Mouse (Mus musculus) 416B (cell line): ENCODE results near the gene Cwc27.

Experiments
- DNase-seq: peaks from one replicate; pipeline ENCODE4 v3.0.0; 2011; ENCODE audit warnings: low read depth

Gene Cwc27

DNA sequence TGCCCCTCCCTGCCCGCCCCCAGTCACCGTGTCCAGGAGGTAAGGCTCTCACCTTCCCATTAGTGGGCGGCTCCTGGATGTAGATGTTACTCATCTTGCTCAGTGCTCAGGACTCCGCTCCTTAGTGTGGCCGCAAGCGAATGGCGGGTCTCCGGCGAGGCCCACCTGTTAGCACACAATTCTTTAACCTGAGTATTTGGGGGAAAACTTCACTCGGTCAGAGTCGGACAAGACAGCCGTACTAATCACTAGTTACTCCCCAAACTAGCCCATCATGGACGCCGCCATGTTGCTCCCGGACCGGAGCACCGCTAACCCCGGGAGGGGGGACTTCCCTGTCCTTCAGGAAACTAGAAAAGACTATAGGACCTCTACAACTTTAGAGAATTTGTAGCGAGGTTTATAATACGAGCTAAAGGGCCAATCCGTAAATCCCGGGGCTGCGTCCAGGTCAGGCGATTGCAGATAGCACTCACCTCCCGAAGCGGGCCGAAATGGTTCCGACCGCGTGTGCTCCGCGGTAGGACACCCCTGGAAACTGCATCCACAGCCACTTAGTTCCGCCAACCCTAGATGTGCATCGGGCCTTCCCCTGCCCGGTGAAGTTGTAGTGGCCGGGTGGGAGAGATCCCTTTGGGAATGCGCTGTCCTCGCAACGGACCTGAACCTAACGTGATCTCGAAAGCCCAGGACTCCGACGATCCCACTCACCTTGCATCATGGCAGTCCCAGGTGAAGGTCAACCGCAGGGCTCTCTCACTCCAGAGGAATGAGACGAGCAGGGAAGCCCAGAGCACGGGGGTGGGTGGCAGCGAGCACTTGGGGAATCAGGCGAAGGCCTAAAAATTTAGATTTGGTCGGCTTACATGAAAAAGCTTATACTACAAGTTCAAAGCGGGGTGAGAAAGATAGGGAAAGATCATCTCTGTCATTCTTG lies at the start of gene Cwc27:
TSS of gene Cwc27 (minus strand) at position 508 of the 937 bp plus-strand sequence.
- DNase-seq = peak; percentile 92

DNA sequence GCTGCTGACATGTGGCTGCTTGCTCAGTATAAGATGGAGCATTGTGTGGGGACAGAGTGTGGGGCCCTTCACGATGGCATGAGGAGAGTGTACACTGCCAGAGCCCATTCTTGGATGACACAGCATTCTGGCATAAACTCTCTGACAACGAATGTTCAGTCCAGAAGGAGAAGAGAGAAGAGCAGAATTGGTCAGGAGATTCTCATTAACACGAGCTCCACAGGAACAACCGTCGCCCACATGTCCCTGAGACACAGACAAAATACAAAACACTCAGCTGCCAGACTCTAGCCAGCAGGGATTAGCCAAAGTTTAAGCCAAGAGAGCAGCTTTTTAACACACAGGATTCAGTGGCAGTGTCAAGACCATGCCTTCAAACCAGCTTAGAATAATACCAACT lies 49.8 kb upstream of the Cwc27 start:
- DNase-seq = no peak

DNA sequence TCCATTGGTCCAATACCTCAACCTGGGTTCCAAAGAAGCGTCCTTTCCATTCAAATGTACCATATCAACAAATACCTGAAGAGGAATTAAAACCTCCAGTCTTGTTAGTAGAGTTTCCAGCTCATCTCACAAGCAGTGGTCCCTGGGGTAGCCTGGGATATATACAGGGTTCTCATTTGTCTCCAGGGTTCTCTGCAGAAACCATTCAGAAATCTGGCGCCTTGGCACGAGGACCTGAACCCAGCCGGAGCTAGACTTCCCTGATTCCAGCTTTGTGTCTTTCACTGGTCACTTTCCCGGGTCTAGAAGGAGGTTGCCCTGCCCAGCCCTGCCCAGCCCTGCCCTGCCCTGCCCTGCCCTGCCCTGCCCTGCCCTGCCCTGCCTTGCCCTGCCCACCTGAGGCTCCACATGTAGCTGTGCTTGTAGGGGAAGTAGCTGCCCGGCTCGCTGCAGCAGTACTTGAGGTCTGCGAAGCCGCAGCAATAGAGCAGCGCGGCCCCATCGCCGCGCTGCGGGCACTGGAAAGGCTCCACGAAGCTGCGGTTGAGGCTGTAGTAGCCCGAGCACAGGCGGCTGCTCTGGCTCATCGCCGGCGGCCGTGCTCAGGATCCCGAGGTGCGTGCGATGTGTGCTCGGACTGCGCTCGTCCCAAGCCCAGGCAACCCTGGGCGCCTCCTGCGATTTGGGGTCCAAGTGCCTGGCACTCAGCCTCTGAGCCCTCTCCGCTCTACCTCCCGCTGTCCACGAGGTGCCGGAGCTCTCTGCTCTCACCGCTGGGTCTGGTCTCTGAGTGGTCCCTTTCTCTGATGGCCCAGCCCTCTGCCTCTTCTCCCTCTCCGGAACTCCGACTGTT lies 46.4 kb upstream of the Cwc27 start, which contains the start of gene Shisal2b:
TSS of gene Shisal2b (minus strand) at position 767 of the 853 bp plus-strand sequence.
- peak; percentile 81 for DNase-seq

DNA sequence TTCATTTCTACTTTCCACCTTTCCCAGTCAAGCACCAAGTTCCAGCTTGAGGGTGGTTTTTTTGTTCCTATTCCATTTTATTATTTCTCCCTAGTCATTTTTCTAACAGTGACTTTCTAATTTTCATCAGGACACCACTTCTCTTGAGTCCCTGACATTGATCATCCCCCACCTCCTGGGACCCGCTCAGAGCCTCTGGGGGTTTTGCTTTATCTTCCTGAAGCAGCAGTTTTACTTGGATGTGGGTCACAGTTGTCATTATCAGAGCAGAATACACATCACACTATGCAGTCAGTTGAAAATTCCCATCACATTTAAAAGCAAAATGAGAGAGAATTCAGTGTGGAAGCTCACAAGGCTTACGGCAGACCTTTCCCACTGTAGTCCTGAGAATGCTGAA lies 36.7 kb upstream of the Cwc27 start:
- no peak for DNase-seq

DNA sequence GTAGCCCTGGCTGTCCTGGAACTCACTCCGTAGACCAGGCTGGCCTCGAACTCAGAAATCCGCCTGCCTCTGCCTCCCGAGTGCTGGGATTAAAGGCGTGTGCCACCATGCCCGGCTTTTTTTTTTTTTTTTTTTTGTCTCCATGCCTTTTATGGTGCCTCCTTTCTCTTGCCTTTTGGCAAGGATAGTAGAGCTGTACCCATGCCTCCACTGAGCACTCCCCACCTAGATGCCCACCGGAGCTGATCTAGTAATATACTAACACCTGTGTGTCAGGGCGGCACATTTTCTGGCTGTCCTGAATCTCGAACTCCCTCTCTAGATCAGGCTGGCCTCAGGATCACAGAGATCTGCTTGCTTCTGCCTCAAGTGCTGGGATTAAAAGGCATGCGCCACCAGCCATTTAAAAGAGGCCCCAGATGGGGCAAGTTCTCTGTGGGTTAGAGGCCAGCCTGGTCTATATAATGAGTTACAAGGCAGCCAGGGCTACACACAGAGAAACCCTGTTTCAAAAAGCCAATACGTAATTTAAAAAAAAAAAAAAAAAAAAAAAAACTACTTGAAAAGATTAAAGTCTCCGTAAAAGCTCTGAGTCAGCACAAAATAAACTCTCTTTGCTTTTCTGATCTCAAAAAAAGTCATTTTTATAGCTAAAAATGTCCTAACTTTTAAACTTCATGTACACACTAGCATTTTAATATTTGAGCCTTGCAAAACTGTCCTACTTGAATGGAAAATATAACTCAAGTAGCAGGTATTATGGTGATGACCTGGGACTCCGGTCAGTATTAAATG lies 26.6 kb upstream of the Cwc27 start:
- no peak for DNase-seq

DNA sequence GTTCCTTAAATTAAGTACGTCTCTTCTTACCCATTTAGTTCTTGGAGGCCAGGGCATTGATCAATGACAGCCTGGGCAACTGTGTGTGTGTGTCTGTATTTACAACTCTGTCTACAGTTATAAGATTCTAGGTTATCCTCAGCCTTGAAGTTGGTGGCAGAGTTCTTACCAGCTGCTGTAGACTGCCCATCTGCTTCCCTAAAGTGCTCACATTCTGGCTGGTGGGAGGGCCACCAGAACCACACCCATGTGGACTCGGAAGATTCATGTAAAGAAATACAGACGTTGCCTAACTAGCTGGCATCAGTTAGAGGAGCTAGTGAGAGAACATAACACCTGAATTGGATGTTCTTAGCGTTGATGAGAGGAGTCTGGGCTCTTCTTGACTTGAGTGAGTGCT lies 25.0 kb upstream of the Cwc27 start:
- DNase-seq = no peak

DNA sequence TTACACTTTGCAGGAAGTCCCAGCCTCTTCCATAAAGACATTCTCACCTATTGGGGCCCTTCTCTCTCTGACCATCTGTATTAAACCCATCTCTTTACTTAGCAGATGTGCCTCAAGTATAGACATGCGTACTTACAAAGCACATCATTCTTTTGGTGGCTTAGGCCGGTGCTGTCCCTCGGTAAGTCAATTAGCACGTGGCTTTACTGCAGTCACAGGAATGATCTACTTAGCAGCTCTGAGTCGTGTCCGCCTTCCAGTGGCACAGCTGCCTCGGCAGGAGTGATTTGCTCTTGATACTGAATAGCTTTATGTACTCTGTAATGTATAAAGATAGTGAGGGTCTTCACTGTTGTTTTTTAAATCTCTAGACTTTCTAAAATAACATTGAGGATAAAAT lies 20.7 kb upstream of the Cwc27 start:
- DNase-seq = no peak

DNA sequence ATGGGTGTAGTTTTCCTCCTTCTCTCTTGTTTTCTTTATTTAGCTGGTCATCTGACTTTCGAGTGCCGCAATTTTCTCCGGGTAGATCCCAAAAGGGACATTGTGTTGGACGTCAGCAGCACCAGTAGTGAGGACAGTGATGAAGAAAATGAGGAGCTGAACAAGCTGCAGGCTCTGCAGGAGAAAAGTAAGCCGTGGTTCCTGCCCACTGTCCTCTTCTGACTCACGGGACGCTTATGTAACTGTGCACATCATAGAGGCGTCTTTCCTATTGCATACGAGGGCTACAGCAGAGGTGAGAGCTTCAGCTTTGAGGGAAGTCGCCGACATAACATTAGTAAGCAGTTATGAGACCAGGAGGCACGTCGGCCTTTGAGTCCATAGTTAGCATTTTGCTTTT lies 15.9 kb upstream of the Cwc27 start:
- DNase-seq = peak; percentile 15

DNA sequence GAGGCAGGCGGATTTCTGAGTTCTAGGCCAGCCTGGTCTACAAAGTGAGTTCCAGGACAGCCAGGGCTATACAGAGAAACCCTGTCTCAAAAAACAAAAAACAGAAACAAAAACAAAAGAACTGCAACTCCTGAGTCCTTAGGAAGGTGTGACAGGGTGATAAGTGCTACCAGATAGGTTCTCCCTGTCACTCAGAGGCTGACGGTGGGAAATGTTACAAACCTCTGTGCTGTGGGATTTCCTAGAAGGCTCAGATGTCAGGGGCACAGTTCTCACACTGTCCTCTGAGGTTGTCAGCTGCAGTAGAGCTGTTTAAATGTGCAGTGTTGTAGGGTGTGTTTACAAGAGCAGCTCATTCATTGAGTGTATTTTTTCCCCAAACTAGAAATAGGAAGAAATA lies 8.5 kb upstream of the Cwc27 start:
- DNase-seq = peak; percentile 12

DNA sequence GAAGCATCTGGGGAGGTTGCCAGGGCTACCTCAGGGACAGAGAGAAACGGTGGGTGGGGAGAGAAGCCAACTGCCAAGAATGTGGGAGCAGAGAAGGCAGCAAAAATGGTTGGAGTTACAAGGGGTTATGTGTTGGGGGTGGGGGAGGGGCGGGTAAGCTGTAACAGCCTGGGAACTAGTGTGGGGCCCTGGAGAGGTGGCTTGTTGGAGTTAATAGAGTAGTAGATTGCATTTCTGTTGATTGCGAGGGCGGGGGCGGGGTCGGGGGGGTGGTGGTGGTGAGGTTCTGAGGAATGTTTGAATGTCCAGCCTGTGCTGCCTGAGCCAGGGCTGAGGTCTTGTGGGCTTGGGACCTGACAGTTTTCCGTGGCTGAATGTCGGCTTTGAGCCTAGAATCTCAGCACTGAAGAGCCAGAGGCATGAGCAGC lies 5.5 kb upstream of the Cwc27 start:
- DNase-seq = no peak

DNA sequence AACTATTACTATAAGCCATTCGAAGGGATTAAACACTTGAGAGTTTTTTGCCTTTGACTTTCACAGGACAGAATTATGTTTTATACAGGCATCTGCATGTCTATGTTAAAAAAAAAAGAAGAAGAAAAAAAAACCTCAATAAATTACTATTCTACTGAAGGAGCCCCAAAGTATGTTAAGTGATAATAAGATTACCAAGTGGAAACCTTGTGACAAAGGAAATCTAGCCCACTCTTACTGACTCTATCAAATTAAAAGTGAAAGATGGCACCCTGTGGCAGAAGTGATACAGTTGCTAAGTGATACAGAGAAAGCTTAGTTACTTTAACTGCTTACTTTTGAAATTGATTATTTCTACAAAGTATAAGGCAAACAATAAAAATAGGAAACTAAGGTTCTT lies 5.0 kb upstream of the Cwc27 start:
- DNase-seq = no peak

DNA sequence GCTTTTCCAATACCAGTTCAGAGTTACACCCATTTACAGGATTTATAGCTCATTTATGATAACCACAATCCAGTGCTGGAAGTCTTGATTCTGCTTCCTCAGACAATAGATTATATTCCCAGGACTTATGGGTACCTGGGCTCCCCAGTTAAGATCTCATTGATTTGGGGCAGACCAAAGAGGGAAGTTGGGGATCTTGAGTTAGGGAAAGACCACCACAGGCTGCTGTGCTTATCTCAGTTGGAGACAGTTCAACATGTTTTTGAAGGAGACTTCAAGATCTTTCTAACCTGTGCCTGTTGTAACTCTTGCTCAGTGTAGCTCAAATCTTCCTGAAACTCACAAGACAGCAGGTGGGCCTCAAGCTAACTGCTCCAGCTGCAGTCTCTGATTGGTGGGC lies 4.2 kb upstream of the Cwc27 start:
- DNase-seq = no peak

DNA sequence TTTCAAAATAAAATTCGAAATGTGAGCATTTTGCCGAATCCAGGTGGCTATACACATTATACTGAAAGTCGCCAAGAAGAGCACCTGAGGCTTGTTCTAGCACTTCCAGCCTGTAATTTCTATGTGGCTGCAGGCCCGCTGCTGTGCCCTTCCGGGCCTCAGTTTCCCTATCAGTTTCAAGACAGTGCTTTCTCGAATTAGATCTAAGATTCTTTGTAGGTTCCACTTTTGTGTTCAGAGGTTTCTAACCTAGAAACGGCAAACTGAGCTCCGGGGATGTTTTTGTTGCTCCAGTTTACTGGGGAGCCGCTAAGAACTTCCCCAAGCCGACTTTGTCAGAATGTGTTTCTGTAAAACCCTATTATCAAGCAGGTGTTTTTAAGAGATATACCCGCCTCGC lies 754 bp upstream of the Cwc27 start:
- no peak for DNase-seq

DNA sequence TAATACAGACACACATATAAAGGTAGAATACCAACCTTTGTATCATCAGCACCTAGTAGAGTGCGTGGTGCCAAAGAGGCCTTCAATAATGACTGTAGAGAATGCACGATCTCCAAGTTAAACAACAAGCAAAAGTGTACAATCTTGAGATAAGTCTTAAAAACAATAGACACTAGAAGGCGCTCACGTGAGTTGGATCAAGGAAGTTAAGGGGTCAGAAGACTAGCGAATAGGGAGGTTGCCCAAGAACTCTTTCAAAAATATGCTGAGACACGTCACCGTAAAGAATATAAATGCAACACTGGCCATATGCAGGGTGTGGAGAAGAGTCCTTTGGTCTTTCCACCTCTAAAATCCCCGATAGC lies 690 bp downstream of the Cwc27 start:
- peak; percentile 89 for DNase-seq

DNA sequence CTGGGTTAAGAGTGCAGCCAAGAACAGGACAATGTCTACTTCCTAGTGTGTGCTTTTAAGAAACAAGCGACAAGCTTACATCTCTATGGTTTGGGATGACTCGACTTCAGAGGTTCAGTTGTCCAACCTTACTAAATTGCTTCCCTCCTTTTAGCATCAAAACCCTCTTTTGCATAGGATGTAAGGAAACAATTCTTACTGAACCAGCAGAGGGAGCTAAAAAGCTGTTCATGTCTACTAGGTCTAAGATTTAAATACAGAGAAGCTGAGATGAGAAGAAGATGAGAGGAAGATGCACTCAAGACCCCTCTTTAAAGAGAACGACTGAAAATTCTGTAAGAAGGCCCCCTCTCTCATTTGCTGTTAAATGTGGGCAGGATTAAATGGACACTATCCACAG lies 11.3 kb downstream of the Cwc27 start:
- peak; percentile 77 for DNase-seq

DNA sequence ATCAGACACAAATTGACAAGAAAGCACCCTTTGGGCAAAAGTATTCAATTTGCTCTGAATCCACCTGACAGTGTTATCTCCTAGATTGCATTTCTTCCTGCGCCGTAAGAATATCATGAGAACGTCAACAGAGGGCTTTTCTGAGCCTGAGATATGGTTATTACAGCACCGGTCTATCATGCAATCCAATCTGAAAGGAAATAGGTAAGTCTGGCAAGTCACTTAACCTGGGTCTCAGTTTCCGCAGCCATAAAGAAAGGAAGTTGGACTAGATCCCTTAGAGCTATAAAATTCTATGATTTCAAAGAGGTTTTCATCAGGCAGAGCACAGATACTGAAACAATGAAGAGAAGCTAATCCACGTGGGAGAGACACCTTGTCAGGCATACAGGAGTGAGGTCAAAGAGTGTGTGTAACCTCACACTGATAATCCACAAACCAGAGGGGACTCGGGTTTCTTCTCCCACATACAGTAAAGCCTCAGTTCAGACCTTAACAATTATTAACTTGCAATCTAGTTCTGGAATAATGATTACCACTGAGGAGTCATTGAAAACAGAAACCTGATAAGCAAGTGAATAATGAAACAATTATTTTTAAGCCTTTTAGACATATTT lies 17.3 kb downstream of the Cwc27 start:
- DNase-seq = no peak

DNA sequence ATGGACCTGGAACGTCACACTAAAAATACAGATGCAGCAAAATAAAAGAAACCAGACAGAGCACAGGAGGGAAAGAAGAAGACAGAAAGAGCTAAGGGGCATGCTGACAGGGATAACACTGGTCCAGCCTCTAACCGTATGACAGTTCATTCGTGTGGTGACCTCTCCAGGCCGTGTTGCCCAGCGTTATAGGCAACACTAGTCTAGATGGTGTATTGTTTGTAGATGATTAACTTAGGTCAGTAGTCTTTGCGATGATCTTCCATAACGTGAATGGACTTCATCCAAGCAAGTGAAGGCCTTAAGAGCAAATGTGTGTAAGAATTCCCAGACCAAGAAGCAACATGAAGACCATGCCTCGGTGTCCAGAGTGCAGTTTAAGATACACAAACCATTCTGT lies 17.9 kb downstream of the Cwc27 start:
- DNase-seq = no peak

DNA sequence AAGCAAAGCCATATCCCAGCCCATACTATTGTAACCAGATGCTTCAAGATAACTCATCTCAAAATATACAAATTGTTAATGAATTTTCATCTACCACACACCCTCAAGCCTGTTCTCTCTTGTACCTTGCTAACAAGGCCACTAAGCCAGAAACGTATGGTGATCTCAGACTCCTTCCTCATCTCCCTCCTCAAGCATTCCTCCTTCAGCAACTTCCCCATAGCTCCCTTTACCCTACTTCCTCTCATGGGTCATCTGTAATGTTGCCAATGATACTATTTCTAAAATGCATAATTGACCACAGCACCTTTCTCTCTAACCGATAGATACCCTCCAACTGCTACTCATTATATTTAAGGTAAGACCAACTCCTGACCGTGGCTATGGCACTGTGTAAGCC lies 22.5 kb downstream of the Cwc27 start:
- DNase-seq = peak; percentile 5

DNA sequence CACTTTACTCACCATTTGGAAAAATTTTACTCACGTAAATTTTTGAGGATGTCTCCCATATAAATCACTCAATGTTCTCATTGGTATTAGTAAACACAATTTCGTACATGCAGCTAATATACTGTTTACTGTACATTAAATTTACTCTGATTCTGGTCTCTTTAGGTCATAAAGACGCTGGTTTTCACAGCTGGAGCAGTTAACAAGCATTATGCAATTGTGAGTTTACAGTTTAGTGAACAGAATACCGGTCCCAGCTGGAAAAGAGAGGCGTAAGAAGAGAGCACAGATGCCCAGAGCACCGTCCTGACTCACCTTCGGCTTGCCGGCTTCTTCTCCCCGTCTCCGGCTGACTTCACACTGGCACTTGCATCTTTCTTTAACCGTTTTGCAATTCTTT lies 24.8 kb downstream of the Cwc27 start, which contains the start of gene Srek1ip1:
TSS of gene Srek1ip1 (plus strand) at position 301 of the 400 bp plus-strand sequence.
- no peak for DNase-seq

DNA sequence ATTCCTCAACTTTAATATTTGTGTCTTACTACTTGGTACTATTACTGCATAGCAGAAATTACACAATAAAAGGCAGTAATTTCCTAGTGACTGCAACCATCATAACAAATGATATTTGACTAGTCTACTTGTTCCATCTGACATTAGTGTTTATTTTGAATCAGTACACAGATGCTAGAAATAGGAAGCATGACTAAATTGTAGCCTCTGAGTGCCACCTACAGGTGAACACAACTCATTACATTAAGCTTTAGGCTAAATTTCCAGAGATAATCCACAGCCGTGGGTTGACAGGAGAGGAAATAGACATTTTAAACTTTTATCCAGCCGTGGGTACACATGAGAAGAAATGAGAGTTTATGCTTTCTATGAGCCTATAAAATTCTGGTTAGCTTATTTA lies 27.3 kb downstream of the Cwc27 start:
- peak; percentile 77 for DNase-seq

DNA sequence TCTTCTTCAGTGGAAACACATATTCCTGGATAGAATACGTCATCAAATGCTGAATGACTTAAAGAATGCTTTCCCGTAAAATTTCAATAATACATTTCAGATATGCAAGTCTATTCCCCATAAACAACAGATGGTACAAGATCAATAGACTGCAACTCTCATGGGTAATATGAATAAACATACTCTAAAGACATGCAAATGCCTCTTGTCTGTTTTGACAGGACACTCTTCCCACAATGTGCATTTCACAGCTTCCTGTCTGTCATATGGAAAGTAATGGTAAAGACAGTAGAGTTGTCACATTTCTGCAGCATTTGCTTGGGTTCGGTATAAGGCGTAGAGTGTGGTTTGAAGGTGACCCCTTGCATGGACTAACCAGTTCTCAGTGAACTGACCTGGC lies 29.7 kb downstream of the Cwc27 start:
- no peak for DNase-seq
